Comparison of ENCODE assay signal across 7 mouse cellular contexts in the genomic region with DNA sequence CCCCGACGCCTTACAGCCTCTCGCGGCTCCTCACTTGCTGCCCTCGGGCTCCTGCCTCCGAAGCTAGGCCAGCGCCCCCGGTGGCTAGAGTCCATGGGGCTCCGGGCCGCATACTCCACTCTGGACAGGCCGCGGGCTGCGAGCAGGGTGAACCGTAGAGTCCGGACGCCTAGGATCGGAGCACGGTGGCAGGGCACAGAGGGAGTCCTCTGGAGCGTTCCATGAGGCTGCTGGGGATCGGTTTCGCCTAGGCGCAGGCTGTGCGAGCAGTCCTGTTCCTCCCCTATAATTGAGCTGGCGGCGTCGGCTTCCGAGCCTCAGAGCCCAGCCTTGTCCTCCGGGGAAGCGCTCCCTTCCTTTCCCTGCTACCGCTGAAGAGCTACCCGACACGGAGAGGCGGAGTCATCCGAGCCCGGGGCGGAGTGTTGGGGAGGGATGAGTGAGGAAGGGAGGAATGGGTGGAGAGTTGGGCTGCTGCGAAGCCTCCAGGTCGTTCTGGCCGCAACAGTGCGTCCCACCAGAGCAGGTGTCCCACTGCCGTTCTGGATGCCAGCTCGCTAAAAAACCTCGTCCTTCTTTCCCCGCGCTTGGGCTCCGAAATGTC. TPM values are rescaled to one million over a fixed set of nuclear protein-coding genes. Genes with fewer than 3 reads are reported as not detected.
DNase-seq lines count a peak whose midpoint lies in the region; ATAC-seq and TF ChIP-seq lines count a peak whose summit lies in the region.

A gene (minus strand): TSS at position 307 of the 604 bp plus-strand sequence.

- H3K4me1 ChIP-seq in bone marrow, adult 2 months (ENCODE audit: control insufficient read depth, insufficient read depth, low read length) = peaks cover 3% of the 10 kb centered on the region
- no peaks in the 10 kb centered on the region; the same call in none of the 2 replicates for H3K4me1 ChIP-seq in embryonic fibroblast, embryonic 13.5 days (ENCODE audit: control insufficient read depth, insufficient read depth, low read length)
- H3K4me1 ChIP-seq in hindbrain, embryonic 16.5 days (ENCODE audit: control insufficient read depth, insufficient read depth, low read depth, low read length) = peaks cover 11% of the 10 kb centered on the region
- H3K4me1 ChIP-seq in midbrain, embryonic 13.5 days (replicated peaks) = peaks cover 32% of the 10 kb centered on the region

- no peaks in the 10 kb centered on the region for H3K9me3 ChIP-seq in hindbrain, embryonic 16.5 days (ENCODE audit: control insufficient read depth, low read length)
- H3K9me3 ChIP-seq in midbrain, embryonic 13.5 days = no peaks in the 10 kb centered on the region

- no peak for TF ChIP-seq POLR2A in bone marrow, adult 2 months (IDR thresholded peaks at IDR 0.05; ENCODE audit: borderline replicate concordance, control insufficient read depth, low read depth, low read length)
- no peak for TF ChIP-seq POLR2A in embryonic fibroblast, embryonic 13.5 days (IDR thresholded peaks at IDR 0.05; ENCODE audit: low read depth, low read length)

- peak within 1 kb of the TSS; percentile 98 for H3K4me2 ChIP-seq in hindbrain, embryonic 16.5 days (ENCODE audit: low read length)
- H3K4me2 ChIP-seq in midbrain, embryonic 13.5 days (replicated peaks) = peak within 1 kb of the TSS; percentile 97

- H3K9ac ChIP-seq in hindbrain, embryonic 16.5 days (ENCODE audit: low read depth, low read length) = peak within 1 kb of the TSS; percentile 65
- peak within 1 kb of the TSS; percentile 61 for H3K9ac ChIP-seq in midbrain, embryonic 13.5 days (replicated peaks)

- CTCF ChIA-PET in Patski (lab: Charles Lee) = interaction anchor here (1.2 kb wide), 1 partner anchor 8 kb away, joined by 3 read pairs; no protein-coding TSS in a partner anchor

- in situ Hi-C loops in Patski (cut with MboI; ENCODE audit: low pct_unique_long_range_greater_than_20kb) = no loop called here

- peak within 1 kb of the TSS; percentile 55 for H3K4me3 ChIP-seq in bone marrow, adult 2 months (replicated peaks; ENCODE audit: control insufficient read depth, low read depth, low read length)
- peak within 1 kb of the TSS; percentile 23 for H3K4me3 ChIP-seq in embryonic fibroblast, embryonic 13.5 days (ENCODE audit: insufficient read depth, low read length)
- peak within 1 kb of the TSS; percentile 60 for H3K4me3 ChIP-seq in hindbrain, embryonic 16.5 days (ENCODE audit: low read length)
- H3K4me3 ChIP-seq in left cerebral cortex, adult 2 months = peak within 1 kb of the TSS; percentile 75
- H3K4me3 ChIP-seq in midbrain, embryonic 13.5 days (replicated peaks) = peak within 1 kb of the TSS; percentile 53

- TF ChIP-seq CTCF in Patski (IDR thresholded peaks at IDR 0.05) = peak; percentile 77
- no peak for TF ChIP-seq CTCF in bone marrow, adult 2 months (IDR thresholded peaks at IDR 0.05; ENCODE audit: control insufficient read depth, insufficient read depth, low read length)
- TF ChIP-seq CTCF in embryonic fibroblast, embryonic 13.5 days (IDR thresholded peaks at IDR 0.05; ENCODE audit: borderline replicate concordance, insufficient read depth, low read length) = no peak
- TF ChIP-seq CTCF in left cerebral cortex, adult 2 months (IDR thresholded peaks at IDR 0.05) = peak; percentile 31; the same call in 1 of the 2 replicates

- POLR2A ChIA-PET in Patski (lab: Charles Lee) = no interaction called here

- peak; percentile 33 for ATAC-seq in Patski
- peak; percentile 76 for ATAC-seq in hindbrain, embryonic 16.5 days
- ATAC-seq in midbrain, embryonic 13.5 days = peak; percentile 83

- peak; percentile 1 for DNase-seq in Patski (ENCODE audit: low read depth, low spot score)
- peak; percentile 75 to 80 for DNase-seq in left cerebral cortex, adult 2 months (ENCODE audit: extremely low spot score in 1 of 2, low spot score in 2 of 2)
- peak; percentile 75 for DNase-seq in telencephalon, adult 2 months (ENCODE audit: low read depth, low spot score)

- H3K27me3 ChIP-seq in Patski = peaks cover 35% of the 10 kb centered on the region
- H3K27me3 ChIP-seq in hindbrain, embryonic 16.5 days (replicated peaks; ENCODE audit: control insufficient read depth, insufficient read depth, low read length) = peaks cover 38% of the 10 kb centered on the region
- H3K27me3 ChIP-seq in midbrain, embryonic 13.5 days = peaks cover 78% of the 10 kb centered on the region

- peak within 1 kb of the TSS; percentile 36 for H3K27ac ChIP-seq in bone marrow, adult 2 months (ENCODE audit: control insufficient read depth, insufficient read depth, low read depth, low read length, poor library complexity)
- H3K27ac ChIP-seq in embryonic fibroblast, embryonic 13.5 days (ENCODE audit: insufficient read depth, low read length) = no peak within 1 kb of the TSS
- no peak within 1 kb of the TSS for H3K27ac ChIP-seq in hindbrain, embryonic 16.5 days (ENCODE audit: low read depth, low read length)
- H3K27ac ChIP-seq in left cerebral cortex, adult 2 months = peak within 1 kb of the TSS; percentile 88
- H3K27ac ChIP-seq in midbrain, embryonic 13.5 days = no peak within 1 kb of the TSS

- no peaks in the 10 kb centered on the region for H3K36me3 ChIP-seq in hindbrain, embryonic 16.5 days (ENCODE audit: control insufficient read depth, insufficient read depth, low read length)
- H3K36me3 ChIP-seq in midbrain, embryonic 13.5 days = no peaks in the 10 kb centered on the region

- WGBS in bone marrow, adult 2 months = 1% methylated on average over 45 of the region's 46 CpGs
- WGBS in hindbrain, embryonic 16.5 days = under 1% methylated on average over 41 of the region's 46 CpGs
- WGBS in midbrain, embryonic 13.5 days = under 1% methylated on average over 46 of the region's 46 CpGs

- intact Hi-C loops in left cerebral cortex, adult 2 months (cut with DNase I) = loop anchor here (2.0 to 5.0 kb wide), 4 partner anchors 53 to 125 kb away; a partner anchor contains a TSS

RNA-seq across cellular contexts. Expression of the gene that starts here (rescaled TPM):
- polyA plus RNA-seq in Patski (2021) = not detected
- polyA plus RNA-seq in bone marrow, adult 2 months (2011; ENCODE audit: insufficient read depth, insufficient read length, low replicate concordance, missing spikeins) = 0.66 and 1.8 TPM in 2 replicates
- polyA plus RNA-seq in embryonic fibroblast, embryonic 13.5 days (2011; ENCODE audit: insufficient read length, low read depth, missing spikeins) = not detected in 2 replicates
- polyA plus RNA-seq in hindbrain, embryonic 16.5 days (2015; fragmentation: Nextera tagmentation; extraction: Ambion mirVana) = 0.74 and 1.1 TPM in 2 replicates
- total RNA-seq in left cerebral cortex, adult 2 months (2021) = 10 to 100 TPM; 31.2 to 32.9 TPM
- polyA plus RNA-seq in midbrain, embryonic 13.5 days (2015; fragmentation: Nextera tagmentation; extraction: Ambion mirVana) = 0.36 and 0.45 TPM in 2 replicates

Comparison
In these comparisons a context has a peak if more than half of its experiments do, and no peak if none do; other contexts are left out.
1. Peak in DNase-seq and ATAC-seq in Patski; RNA of the gene not detected or under 1 TPM.
2. Peak in ATAC-seq, H3K4me3 ChIP-seq, H3K9ac ChIP-seq and H3K4me2 ChIP-seq in midbrain, embryonic 13.5 days; RNA of the gene not detected or under 1 TPM.
3. ATAC-seq: peak in every context shown above with its lines; median percentile 83 in midbrain, embryonic 13.5 days; 76 in hindbrain, embryonic 16.5 days; 33 in Patski.
4. DNase-seq: peak in every context shown above with its lines; median percentile 78 in left cerebral cortex, adult 2 months; 75 in telencephalon, adult 2 months; 1 in Patski.
5. CTCF ChIP-seq: peak in Patski (single experiment) and left cerebral cortex, adult 2 months (single experiment); none in bone marrow, adult 2 months (single experiment) and embryonic fibroblast, embryonic 13.5 days (single experiment).
6. H3K27ac ChIP-seq: peak in bone marrow, adult 2 months (single experiment) and left cerebral cortex, adult 2 months (single experiment); none in embryonic fibroblast, embryonic 13.5 days (single experiment), hindbrain, embryonic 16.5 days (single experiment) and midbrain, embryonic 13.5 days (single experiment).
7. H3K4me3 ChIP-seq: peak in every context shown above with its lines; median percentile 75 in left cerebral cortex, adult 2 months; 60 in hindbrain, embryonic 16.5 days; 55 in bone marrow, adult 2 months; 53 in midbrain, embryonic 13.5 days; 23 in embryonic fibroblast, embryonic 13.5 days.